Mouse (Mus musculus) WW6 (cell line): ENCODE measurements at regions not wholly inside any gene's neighbourhood (a gene's known extent, or its start where the extent isn't known, plus 50 kb on each side); places are given as distances from the start of the nearest gene placed in this dataset.

Source experiments
- DNase-seq: peaks from one replicate; pipeline ENCODE4 v3.0.0-alpha.2; 2013; ENCODE audit warnings: low read depth, low spot score

DNA sequence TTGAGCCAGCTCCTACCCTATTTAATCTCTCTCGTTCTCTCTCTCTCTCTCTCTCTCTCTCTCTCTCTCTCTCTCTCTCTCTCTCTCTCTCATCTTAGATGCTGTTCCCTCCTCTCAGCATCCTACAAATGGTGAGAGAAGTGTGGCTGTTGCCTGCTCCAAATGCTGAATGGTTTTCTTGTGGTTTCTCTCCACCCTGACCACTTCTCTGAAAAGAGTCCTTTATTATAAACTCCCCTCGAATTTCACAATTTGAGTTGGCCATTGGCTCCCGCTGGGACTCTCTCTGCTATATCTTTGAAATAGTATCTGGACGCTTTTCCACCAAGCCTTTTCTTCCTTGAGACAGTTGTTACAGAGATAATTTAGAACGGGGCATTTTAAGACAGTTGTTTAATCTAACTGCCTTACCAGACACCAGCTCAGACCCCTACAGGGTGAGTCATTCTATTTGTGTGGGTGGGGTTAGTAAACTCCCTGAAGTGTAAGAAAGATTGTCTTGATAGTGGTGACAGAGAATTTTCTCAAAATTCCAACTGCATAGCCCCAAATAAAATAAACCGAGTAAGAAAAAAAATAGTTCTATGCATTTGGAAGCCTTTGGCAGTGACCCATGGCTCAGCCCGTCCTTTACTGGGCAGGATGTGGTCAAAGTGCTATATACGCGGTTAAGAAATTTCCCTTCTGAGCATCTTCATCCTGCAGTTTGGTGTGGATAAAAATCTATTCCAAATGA, 58.7 kb upstream of the Ado start:
- no peak for DNase-seq

DNA sequence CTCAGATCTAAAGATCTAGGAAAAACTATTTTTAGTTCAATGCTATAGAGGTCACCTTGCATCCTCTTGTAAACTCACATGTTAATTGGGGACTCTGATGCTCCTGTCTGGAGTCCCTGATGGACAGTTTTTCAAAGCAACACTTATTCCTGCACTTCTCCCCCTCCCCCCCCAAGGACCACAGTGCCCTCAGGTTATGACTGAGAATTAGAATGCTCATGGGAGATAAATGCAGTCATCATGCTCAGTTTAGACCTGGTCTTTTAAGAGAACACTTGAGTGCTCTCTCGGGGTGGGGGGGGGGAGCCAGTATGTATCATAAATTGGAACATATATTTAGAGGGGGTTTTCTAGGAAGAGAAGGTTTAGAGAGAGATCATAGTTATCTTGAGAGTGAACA, 58.0 kb upstream of the Ado start:
- DNase-seq = no peak

DNA sequence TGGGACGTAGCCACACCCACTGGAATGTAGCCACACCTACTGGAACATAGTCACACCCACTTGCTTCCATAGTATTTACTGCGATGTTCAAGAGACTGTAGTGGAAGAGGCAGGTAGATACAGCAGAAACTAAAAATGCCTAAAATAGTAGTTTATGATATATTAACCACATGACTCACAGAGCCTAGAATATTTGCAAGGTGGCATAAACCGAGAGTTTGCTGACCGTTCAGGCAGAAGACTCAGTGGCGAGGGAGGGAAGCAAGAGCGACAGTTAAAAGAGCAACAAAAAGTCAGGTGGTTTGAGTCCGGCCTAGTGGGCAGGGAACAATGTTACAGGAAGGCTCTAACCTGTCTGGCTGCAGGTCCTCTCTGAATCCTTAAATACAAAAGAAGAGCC, 50.6 kb upstream of the Ado start:
- DNase-seq = no peak

DNA sequence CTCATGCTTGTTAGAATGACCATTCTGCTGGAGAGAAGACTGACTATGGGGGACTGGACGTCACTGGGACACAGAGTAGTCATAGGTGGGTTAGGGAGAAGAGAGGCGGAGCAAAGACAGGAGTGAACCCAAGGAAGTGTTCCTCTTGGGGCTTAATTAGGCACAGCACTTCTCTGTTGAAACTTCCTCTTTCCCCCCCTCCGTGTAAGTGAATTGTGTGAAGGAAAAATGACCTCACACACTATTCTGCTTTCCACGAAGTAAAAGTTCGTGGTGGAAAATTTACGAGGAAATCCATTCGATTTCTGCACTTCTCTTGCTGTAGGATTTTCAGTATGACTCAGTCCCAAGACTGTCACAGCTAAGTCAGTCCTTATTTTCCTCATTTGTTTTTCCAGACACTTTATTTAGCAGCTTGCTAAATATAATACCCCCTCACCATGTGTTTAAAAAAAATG, 49.9 kb upstream of the Ado start:
- DNase-seq = no peak
